Mouse (Mus musculus) right cerebral cortex, postnatal 4 days (tissue): ENCODE results near the gene Gabrb3.

Source experiments
- DNase-seq: peaks from one replicate; pipeline ENCODE4 v3.0.0-alpha.2; 2022

The Gabrb3 gene

GRCm38 (mm10) chr7:57419392-57419791, at the start of gene Gabrb3:
TSS of gene Gabrb3 (plus strand) at chr7:57419692.
- DNase-seq, result no peak

GRCm38 (mm10) chr7:57384112-57384511, 35.4 kb upstream of the Gabrb3 start:
- DNase-seq, result peak; percentile 13

DNA sequence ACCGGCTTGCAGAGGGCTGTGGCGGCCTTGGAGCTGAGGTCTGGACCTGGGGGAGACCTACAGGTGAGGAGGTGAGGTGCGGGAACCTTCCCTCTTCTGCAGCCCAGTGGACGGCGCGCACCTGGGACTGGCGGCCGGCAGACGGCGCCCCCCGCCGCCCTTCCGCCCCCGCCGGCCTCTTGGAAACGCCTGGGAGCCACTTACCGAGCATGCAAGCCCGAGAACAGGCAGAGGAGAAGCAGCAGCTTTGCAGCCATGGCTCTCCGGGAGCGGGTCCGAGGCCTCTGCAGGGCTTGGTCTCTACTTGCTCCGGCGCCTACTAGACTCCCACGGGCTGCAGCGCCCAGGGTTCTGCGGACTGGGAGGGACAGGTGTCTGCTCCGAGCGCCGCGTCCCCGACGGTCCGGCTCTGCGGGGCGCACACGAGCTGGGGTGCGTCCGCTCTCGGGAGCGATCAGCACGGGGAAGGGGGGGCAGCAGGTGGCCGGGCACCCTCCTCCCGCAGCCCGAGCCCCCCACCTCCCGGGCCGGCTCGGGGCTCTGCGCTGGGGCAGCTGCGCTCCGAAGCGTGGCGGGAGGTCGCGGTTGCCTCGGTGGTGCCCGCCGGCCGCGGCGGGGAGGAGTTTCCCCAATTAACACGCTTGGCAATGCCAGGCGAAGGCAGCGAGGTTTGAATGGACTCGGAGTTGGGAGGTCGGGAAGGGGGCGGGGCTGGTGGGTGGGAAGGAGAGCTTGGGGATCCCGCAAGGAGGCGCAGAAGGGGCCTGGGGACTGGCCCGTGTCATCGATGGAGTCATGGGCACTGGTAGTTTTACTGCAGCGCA, 32.8 kb upstream of the Gabrb3 start, which contains the start of gene Gabrg3:
Gabrg3 (minus strand) TSS at position 672 of the 824 bp plus-strand sequence.
- peak; percentile 65 for DNase-seq

DNA sequence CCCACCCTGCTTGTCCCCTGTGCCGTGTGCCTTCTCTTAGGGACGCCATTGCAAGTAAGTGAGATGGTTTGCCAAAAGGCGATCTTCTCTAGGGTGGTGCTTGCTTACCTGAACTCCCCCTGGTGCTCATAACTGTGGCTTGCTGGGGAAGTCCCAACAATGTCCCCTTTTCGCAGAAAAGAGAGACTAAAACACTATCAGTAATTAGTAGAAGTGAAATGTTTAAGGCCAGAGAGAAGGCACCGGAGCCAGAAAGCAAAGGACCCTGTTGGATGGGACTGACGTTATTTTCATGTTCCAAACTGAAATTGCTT, 32.2 kb upstream of the Gabrb3 start:
- no peak for DNase-seq

DNA sequence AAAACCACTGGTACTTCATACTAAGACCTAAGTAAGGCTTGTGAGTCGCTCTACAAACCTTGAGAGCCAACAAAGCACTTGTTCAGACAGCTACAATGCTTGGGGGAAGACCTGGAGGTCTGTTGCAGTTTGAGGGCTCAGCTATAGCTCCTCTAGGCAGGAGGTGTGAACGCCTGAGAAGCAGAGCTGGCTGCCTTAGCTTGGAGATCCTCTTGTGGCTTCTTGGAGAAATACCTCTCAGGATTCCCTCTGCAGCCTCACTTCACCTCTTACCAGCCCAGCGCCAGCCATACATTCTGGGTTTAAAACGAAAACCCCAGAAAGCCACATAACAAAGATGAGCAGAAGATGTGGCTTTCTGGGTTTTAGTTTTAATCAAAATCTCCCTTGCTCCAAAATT, 29.4 kb upstream of the Gabrb3 start:
- no peak for DNase-seq

DNA sequence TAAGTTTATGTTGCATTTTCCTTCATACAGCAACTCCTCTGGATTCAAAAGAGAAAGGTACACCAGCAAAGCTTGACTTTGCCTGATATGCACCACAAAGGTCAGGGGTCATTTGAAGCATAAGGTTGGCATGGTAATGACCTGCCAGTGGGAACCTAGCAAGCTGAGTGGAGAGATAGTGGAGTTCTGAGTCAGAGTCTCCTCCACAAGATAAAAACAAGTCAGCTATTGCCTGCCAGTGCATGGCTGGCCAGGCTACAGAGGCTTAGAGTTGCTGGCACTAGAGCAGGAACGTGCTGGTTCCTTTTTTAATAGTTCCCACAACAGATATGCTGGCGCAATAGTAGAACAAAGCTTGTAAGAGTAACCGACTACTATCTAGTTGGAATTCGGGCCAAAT, 25.9 kb upstream of the Gabrb3 start:
- DNase-seq, result no peak

- DNase-seq, result no peak
Measured at GRCm38 (mm10) chr7:57411163-57411562, 8.3 kb upstream of the Gabrb3 start.

GRCm38 (mm10) chr7:57412896-57413295, 6.6 kb upstream of the Gabrb3 start:
- DNase-seq, result no peak

DNA sequence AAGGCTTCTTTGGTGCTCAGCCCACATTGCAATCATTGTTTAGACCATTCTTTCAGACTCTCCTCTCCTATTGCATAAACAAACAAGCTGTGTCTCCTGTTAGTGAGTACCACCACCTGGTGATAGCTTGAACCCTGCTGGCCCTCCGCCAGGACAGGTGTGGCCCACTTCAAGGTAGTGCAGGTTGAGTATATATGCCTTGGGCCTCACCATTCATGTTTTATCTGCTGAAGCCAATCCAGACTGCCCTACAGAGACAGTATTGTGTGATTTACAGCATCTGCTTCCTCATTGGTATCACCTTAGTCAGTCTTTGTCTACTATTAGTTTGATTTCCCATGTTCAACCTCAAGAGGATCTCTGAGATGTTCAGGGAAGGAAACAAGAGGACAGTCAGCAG, 1.6 kb downstream of the Gabrb3 start:
- DNase-seq, result no peak

DNA sequence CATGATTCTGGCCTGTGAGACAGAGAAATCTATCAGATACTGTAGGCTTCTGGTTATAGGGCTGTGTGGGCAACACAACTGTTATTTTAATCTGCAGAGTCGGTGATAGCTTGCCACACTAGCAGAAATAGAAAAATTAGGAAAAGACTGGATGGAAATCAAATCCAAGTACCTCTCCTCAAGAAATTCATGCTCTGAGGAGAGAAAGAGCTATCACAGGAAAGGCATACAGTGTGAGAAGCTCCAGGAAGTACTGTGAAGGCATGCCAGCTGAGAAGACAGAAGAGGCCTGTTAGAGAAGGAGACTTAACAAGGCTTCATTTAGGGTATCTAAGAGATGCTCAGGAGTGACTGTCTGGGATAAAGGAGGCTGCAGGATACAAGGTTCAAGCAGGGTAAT, 3.2 kb downstream of the Gabrb3 start:
- no peak for DNase-seq

GRCm38 (mm10) chr7:57448239-57448638, 28.7 kb downstream of the Gabrb3 start:
- DNase-seq, result no peak

DNA sequence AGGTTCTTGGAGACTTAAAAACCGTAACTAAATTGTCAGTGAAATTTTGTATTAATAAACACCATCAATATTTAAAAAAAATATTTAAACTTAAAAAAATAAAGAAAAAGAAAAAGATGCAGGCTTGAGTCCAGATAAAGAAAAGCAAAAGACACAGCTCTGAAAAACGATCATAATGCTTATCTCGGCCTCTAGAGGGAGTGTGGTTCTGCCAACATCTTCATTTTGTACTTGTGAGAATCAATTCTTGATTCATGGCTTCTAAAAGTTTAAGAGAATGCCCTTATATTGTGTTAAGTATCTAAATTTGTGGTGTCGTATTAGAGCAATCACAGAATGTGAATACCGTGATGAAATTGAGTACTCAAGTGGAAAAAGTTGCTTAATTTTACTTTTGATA, 40.9 kb downstream of the Gabrb3 start:
- DNase-seq, result no peak

DNA sequence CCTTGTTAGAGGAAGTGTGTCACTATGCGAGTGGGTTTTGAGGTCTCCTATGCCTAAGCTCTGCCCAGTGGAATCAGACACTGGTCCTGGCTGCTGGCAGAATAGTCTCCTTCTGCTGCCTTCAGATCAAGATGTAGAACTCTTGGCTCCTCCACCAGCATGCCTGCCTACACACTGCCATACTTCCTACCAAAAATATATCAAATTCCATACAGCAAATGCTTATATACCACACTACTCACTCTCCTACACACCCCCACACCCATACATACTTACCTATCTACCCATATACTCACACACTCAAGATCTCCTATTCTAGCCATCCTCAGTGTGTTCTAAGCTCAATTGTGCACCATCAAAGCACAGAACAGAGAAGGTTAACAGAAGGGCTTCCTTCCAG, 51.8 kb downstream of the Gabrb3 start:
- no peak for DNase-seq

DNA sequence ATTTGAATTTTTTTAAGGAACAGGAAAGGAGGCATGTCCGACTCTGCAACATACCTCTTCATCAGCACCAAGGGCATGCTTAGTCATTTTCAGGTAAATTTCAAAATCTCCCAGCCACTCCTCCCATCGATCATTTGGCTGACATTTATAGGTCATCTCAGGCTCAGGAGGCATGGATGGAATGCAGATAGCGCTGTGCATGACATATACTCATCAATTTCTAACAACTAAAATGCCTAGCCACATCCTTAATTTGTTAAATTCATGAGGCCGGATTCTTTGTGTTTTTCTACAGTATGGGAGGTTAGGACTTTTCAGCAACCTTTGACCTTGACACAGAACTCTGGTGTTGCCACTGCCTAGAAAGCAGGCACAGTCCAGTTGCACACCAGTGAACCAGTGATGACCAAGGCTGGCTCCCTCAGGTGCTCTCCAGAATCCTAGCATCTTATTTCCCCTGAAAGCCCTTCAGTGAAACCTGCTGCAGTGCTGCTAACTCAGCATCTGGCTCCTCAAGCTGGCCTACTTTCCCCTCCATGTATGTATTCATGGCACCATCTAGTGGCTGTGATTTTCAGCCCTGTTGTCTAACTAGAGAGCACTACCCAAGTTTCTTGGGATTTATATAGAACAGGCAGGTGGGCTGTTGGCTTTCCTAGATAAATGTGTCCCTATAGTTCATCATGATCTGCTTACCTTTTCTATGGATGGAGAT, 54.5 kb downstream of the Gabrb3 start:
- peak; percentile 54 for DNase-seq

- no peak for DNase-seq
Measured at GRCm38 (mm10) chr7:57482896-57483295, 63.4 kb downstream of the Gabrb3 start.

DNA sequence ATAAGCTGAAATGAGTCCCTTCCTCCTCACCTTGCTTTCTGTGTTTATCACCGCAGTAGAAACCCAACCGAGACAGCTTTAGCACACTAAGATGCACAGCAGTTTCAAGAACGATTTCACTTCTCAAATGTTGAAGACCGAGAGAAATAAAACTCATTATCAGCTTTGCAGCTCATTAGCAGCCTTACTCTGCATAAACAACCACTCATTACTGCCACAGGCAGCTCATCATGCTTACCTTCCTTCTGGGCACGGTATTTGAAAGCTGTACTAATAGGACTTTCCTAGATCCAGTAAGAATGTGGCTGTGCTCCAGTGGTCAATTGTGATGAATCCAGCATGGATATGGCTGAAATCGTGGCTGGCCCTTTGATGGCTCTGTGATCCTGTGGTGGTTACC, 67.4 kb downstream of the Gabrb3 start:
- no peak for DNase-seq

DNA sequence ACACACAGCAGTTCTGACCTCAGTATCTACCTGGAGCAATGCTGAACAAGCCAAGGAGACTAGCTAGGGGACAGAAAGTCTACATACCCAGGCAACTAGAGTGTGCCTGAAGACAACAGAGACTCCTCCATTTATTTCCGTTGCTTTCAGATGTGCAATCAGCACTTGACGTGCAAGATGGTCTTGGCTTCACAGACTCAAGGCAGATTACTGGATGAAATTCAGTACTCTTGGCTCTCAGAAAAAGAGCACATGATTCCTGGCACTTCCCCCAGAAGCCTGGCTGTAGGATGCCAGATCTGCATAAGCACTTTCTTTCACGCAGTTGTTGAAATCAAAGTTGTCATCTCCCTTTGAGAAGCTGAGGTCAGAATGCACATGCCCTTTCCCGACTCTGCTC, 72.3 kb downstream of the Gabrb3 start:
- DNase-seq, result peak; percentile 42

DNA sequence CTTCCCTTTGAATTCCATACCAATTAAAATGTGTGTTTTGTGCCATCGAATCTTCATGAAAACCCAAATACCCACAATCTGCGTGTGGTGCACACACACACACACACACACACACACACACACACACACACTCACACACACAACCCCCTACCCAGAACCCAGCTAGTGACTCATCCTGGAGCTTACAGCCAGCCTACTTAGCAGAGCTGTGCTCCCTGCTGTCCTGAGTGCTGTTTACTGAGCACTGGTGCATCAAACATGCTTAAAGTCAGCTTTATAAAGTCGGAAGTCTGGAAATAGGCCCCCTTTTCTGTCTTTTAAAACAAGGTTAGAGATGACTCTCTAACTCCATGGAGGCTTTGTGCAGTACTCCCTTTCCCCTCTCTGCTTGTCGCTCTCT, 83.3 kb downstream of the Gabrb3 start:
- no peak for DNase-seq

DNA sequence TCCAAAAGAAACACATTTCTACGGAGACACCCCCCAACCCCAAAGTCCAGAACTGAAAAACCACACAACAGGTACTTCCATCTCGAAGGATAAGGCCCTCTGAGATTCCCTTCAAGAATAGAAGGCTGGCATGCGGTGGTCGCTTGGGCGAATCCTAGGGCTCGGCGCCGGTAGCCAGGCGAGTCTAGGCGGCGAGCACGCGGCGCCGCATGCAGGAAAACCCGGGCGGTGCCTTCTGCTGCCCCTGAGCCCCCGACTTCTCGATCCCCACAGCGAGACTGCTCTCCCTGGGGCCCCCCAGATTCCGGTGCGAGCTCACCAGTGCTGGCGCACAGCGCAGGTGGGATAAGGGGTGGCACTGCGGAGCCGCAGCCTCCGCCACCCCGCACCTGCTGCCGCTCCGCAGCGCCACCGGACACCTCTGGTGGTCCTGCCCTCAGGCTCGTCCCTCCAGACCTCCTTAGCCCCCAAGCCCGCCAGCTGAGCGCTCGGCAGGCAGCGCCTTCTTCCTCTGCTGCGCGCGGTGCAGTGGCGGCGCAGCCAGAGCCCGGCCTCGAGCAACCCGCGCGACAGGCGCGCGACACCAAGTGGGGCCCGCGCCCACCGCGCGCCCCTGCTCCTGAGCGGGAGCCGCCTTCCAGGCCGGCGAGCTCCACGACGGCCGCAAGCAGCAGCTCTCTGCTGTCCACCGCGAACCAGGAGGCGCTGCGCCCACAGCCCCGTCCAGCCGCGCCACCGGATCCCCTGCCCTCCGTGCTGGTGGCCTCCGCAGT, 89.6 kb downstream of the Gabrb3 start:
- DNase-seq, result peak; percentile 52

DNA sequence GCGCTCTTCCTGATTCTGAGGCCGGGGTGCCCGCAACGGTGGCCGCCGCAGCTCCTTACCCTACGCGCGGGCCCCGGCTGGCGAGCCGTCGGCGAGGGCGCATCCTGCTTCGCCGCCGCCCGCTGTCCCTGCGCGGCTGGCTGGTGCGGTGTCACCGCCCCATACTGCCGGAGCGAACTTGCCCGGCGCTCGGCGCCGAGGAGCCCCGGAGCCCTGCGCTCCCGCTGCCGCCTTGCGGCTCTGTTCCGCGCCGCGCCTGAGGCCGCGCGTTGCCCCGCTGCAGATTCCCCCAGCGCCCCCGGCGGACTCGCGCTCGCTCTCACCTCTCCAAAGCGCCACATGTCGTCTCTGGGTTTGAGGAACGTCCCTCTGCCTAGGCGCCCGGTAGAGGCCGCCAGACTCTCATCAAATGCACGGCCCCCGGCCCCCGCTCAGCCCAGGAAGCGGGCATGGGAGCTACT, 90.2 kb downstream of the Gabrb3 start, which contains the start of gene Gabra5:
Gabra5 (minus strand) TSS at position 379 of the 461 bp plus-strand sequence.
- DNase-seq, result peak; percentile 68

DNA sequence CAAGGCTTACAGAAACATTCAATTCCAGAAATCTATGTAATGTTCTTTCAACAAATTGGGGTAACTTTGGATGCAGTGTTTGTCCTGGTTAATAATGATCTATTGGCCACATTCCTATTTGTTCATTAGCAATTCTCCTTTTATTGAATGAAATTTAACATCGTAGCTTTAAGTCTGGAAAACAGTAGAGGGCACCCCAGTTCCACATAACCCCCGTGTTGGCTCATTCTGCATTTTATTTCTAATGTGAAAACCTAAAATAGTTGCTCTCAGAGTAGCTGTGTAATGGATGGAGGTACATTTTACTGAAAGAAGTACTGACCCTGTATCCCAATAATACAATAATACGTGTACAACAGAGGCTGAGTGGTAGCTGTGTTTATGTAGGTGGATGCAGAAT, 93.5 kb downstream of the Gabrb3 start:
- peak; percentile 40 for DNase-seq

DNA sequence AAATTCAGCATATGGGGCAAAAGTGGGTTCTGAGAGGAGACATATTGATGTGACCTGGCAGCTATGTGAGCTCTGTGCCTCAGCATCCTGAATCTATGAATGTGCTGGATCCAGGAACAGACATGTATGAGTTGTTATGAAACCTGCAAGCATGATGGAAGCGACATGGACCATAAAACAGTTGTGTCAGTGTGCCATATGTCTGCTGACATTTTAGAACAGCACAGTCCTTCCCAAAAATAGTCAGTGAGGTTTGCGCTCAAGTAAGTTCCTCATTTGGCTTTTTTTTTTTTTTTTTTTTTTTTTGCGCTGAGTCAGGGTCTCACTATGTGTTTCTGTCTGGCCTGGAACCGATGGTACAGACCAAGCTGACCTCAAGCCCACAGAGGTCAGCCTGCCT, 110.0 kb downstream of the Gabrb3 start:
- DNase-seq, result no peak

DNA sequence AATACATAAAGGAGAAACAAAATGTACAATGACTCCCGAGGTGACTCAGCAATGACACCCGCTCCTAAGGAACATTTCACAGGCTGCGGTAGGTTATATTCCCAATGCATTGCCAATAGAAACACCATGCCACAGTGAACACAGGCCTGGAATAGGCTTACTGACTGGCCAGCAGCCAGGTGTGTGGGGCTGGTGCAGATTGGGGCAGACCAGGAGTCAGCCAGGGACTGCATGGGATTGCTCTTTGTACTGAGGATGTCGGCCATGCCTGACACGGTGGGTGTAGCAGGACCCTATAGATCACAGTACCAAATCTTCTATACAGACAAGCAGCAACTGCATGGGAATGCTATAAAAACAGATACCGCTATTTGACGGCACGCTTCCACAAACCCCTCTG, 110.5 kb downstream of the Gabrb3 start:
- no peak for DNase-seq

DNA sequence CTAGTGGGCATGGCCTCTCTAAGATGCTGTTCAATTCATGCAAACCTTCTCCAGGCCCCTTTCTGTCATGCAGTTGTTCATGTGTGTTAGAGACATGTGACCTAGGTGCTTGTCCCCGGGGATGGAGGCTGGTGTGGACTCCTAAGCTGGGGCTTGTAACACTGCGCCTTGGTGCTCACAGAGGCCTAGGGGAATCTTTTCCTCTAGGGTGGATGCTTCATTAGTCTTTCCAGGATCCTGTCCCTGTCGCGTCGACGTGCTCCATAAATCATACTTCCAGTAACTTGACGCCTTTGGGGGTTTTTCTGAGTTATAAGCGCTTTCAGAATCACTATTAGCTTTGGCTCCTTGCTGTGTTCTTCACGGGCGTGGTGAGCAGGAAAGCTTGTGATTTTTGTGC, 113.2 kb downstream of the Gabrb3 start:
- DNase-seq, result no peak
